In the genomic region with DNA sequence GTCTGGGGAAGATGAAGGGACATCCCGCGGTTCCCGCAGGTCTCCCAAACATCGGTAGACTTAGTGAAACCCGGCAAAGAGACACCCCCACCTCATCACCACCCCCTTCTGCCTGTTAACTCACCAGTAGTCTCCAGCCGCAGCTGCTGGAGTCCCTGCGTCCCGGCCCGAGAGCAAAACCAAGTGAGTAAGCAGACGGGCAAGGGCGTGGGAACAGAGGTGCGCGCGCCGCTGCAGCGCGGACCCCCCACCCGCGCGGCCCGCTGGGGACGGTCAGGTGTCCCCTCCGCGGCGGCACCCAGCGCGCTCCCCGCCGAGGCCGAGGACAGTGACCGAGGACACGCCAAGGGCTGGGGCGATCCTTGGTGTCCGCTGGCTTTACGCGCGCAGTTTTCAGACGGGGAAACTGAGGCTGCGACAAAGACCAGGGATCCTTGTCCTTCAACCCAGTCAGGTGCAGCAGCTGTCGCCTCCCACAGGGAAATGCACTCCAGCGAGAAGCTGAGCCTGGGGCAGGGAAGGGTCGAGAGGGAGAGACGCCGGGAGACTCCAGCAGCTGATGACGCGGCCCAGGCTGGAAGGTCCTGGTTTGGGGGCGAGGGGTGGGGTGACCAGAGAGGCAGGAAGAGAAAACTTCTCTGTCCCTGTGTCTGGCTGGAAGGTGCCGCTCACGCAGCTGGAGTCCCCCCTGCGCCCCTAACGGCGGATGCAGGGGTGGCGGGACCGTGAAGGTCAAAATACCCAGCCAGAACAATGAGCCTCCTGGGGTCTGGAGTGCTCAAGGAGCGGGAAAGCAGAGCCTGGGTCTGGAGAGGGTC, we compare ENCODE assay signal across 8 mouse cellular contexts. TPM values are rescaled to one million over a fixed set of nuclear protein-coding genes. Genes with fewer than 3 reads are reported as not detected.
A peak's percentile ranks its signal among the peaks of the same experiment; 100 is the strongest.
DNase-seq lines count a peak whose midpoint lies in the region; ATAC-seq and TF ChIP-seq lines count a peak whose summit lies in the region.

Kcnn1 (minus strand) TSS at position 435 of the 818 bp plus-strand sequence.

- WGBS in kidney, postnatal 0 days, result under 1% methylated on average over 55 of the region's 55 CpGs
- WGBS in midbrain, embryonic 14.5 days, result under 1% methylated on average over 55 of the region's 55 CpGs

- peak within 1 kb of the TSS; percentile 88 for H3K4me2 ChIP-seq in kidney, postnatal 0 days (ENCODE audit: low read length)
- peak within 1 kb of the TSS; percentile 98 for H3K4me2 ChIP-seq in midbrain, embryonic 14.5 days (ENCODE audit: low read length)

- H3K9me3 ChIP-seq in kidney, postnatal 0 days (replicated peaks; ENCODE audit: low read length), result no peaks in the 10 kb centered on the region
- no peaks in the 10 kb centered on the region for H3K9me3 ChIP-seq in midbrain, embryonic 14.5 days (ENCODE audit: control insufficient read depth, low read length)

- H3K4me1 ChIP-seq in kidney, postnatal 0 days (replicated peaks; ENCODE audit: insufficient read depth, low read length), result peaks cover 32% of the 10 kb centered on the region
- H3K4me1 ChIP-seq in midbrain, embryonic 14.5 days (ENCODE audit: control insufficient read depth, insufficient read depth, low read length), result peaks cover 39% of the 10 kb centered on the region

- peak within 1 kb of the TSS; percentile 50 for H3K4me3 ChIP-seq in kidney, postnatal 0 days (replicated peaks; ENCODE audit: low read depth, low read length)
- peak within 1 kb of the TSS; percentile 64 for H3K4me3 ChIP-seq in midbrain, embryonic 14.5 days (replicated peaks; ENCODE audit: low read depth, low read length)

- H3K27ac ChIP-seq in kidney, postnatal 0 days, result peak within 1 kb of the TSS; percentile 42
- peak within 1 kb of the TSS; percentile 98 for H3K27ac ChIP-seq in midbrain, embryonic 14.5 days (replicated peaks; ENCODE audit: low read depth, low read length)

- H3K36me3 ChIP-seq in kidney, postnatal 0 days (ENCODE audit: insufficient read depth, low read length), result no peaks in the 10 kb centered on the region
- peaks cover 5% of the 10 kb centered on the region; the same call in 1 of the 2 replicates for H3K36me3 ChIP-seq in midbrain, embryonic 14.5 days (ENCODE audit: control insufficient read depth, insufficient read depth, low read length)

- no peak for ATAC-seq in kidney, postnatal 0 days (replicated peaks; ENCODE audit: low FRiP score, low read depth)
- 0 out of 2 replicates have a peak, but pooled peaks have one; percentile 0 for ATAC-seq in midbrain, embryonic 14.5 days (ENCODE audit: low FRiP score, low TSS enrichment)

- H3K9ac ChIP-seq in kidney, postnatal 0 days (ENCODE audit: low read depth, low read length), result peak within 1 kb of the TSS; percentile 65
- H3K9ac ChIP-seq in midbrain, embryonic 14.5 days (replicated peaks; ENCODE audit: low read length), result peak within 1 kb of the TSS; percentile 85

- peaks cover 19% of the 10 kb centered on the region for H3K27me3 ChIP-seq in kidney, postnatal 0 days (ENCODE audit: insufficient read depth, low read length)
- no peaks in the 10 kb centered on the region for H3K27me3 ChIP-seq in midbrain, embryonic 14.5 days (ENCODE audit: control insufficient read depth, insufficient read depth, low read length)

- no peak for DNase-seq in kidney, postnatal 0 days (ENCODE audit: low spot score)
- DNase-seq in kidney, postnatal 14 days, result no peak
- peak; percentile 53 for DNase-seq in R1 (ENCODE audit: low read depth, low spot score)
- peak; percentile 57 for DNase-seq in forelimb bud, embryonic 11.5 days (ENCODE audit: low read depth, low spot score)
- no peak for DNase-seq in layer of hippocampus, postnatal 10 days (ENCODE audit: low spot score in 2 of 2)
- DNase-seq in midbrain, embryonic 14.5 days, result peak; percentile 71
- DNase-seq in Muller cell, postnatal 12 days (ENCODE audit: inconsistent ontology term), result no peak
- no peak for DNase-seq in frontal cortex, postnatal 36 days (ENCODE audit: low spot score in 2 of 2)

- peak; percentile 35; the same call in 1 of the 2 replicates for TF ChIP-seq CTCF in kidney, postnatal 0 days (IDR thresholded peaks at IDR 0.05; ENCODE audit: low read depth)

RNA-seq across cellular contexts. Expression of gene Kcnn1, which starts in this region (rescaled TPM):
- polyA plus RNA-seq in kidney, postnatal 0 days (2015; fragmentation: Nextera tagmentation; extraction: Ambion mirVana), result 4.2 and 5.5 TPM in 2 replicates
- total RNA-seq in layer of hippocampus, postnatal 10 days (2021), result 10 to 100 TPM; 25.3 to 28.3 TPM
- 13.3 and 16.0 TPM in 2 replicates for polyA plus RNA-seq in midbrain, embryonic 14.5 days (2014; fragmentation: Nextera tagmentation; extraction: Ambion mirVana)

Comparison
In these comparisons a context has a peak if more than half of its experiments do, and no peak if none do; other contexts are left out.
1. DNase-seq: peak in R1 (single experiment), forelimb bud, embryonic 11.5 days (single experiment) and midbrain, embryonic 14.5 days (single experiment); none in kidney, postnatal 0 days (single experiment), kidney, postnatal 14 days (single experiment), layer of hippocampus, postnatal 10 days (0 of 2), Muller cell, postnatal 12 days (single experiment) and frontal cortex, postnatal 36 days (0 of 2).